Mouse (Mus musculus) frontal cortex, postnatal 10 days (tissue): ENCODE measurements around the gene Il1rl2.

Experiments used
- DNase-seq, 2 experiments: peaks; one replicate each; pipeline ENCODE4 v3.0.0; 2022; ENCODE audit warnings: low spot score in 2 of 2, mixed read lengths in 1 of 2

Il1rl2 gene

GRCm38 (mm10) chr1:40378794-40379193, 54.4 kb downstream of the Il1rl2 start:
- DNase-seq = peak in 1 of 2 experiments; percentile 61

GRCm38 (mm10) chr1:40380111-40380510, 55.7 kb downstream of the Il1rl2 start:
- DNase-seq = peak; percentile 40 to 57

GRCm38 (mm10) chr1:40380990-40381389, 56.6 kb downstream of the Il1rl2 start:
- no peak for DNase-seq

GRCm38 (mm10) chr1:40382841-40383240, 58.4 kb downstream of the Il1rl2 start:
- no peak for DNase-seq

GRCm38 (mm10) chr1:40384931-40385545, 60.6 kb downstream of the Il1rl2 start:
- DNase-seq = no peak

- DNase-seq = no peak
These were observed 67.0 kb downstream of the Il1rl2 start for GRCm38 (mm10) chr1:40391374-40391773.

- DNase-seq = no peak
These were observed 68.1 kb downstream of the Il1rl2 start for GRCm38 (mm10) chr1:40392535-40392934.

- DNase-seq = no peak
These were observed 68.8 kb downstream of the Il1rl2 start for GRCm38 (mm10) chr1:40393214-40393613.

GRCm38 (mm10) chr1:40399639-40400038, 75.2 kb downstream of the Il1rl2 start:
- DNase-seq = no peak

GRCm38 (mm10) chr1:40404682-40405081, 80.3 kb downstream of the Il1rl2 start:
- DNase-seq = no peak

- no peak for DNase-seq
These were observed 85.5 kb downstream of the Il1rl2 start for GRCm38 (mm10) chr1:40409882-40410281.

GRCm38 (mm10) chr1:40413039-40413438, 88.6 kb downstream of the Il1rl2 start:
- no peak for DNase-seq

GRCm38 (mm10) chr1:40414276-40414675, 89.9 kb downstream of the Il1rl2 start:
- DNase-seq = no peak

- no peak for DNase-seq
These were observed 90.7 kb downstream of the Il1rl2 start for GRCm38 (mm10) chr1:40414863-40415656.

GRCm38 (mm10) chr1:40417034-40417433, 92.6 kb downstream of the Il1rl2 start:
- DNase-seq = no peak
